Mouse (Mus musculus) forebrain, postnatal 0 days (tissue): Measurements from ENCODE around the gene Bdh1. TPM values are rescaled to one million over a fixed set of nuclear protein-coding genes. Genes with fewer than 3 reads are reported as not detected.

ENCODE experiments used
- ATAC-seq: fragments of 200-750 bp; cut with Nextera tagmentation; 2 replicates; pipeline ENCODE4 v1.8.0; 2017; ENCODE audit warnings: mild to moderate bottlenecking, moderate library complexity
- DNase-seq: peaks from one replicate; pipeline ENCODE4 v3.0.0-alpha.2; 2015
- H3K27ac ChIP-seq: fragments of 300-500 bp; sonication (generic); 2 replicates; pipeline ENCODE4 v1.5.1; 2014; ENCODE audit warnings: low read depth, mild to moderate bottlenecking, antibody characterized with exemption, low read length, moderate library complexity, mixed read lengths
- H3K27me3 ChIP-seq: fragments of 300-500 bp; sonication (generic); 2 replicates; pipeline ENCODE4 v1.6.1; 2014; ENCODE audit warnings: mild to moderate bottlenecking, low read length, mixed read lengths; ENCODE audit not compliant: insufficient read depth
- H3K36me3 ChIP-seq: fragments of 300-500 bp; sonication (generic); 2 replicates; pipeline ENCODE4 v1.6.1; 2014; ENCODE audit warnings: mild to moderate bottlenecking, moderate library complexity; ENCODE audit not compliant: insufficient read depth
- H3K4me1 ChIP-seq: fragments of 300-500 bp; sonication (generic); 2 replicates; pipeline ENCODE4 v1.6.1; 2014; ENCODE audit warnings: antibody characterized with exemption; ENCODE audit not compliant: insufficient read depth
- H3K4me2 ChIP-seq: fragments of 300-500 bp; sonication (generic); 2 replicates; pipeline ENCODE4 v1.6.1; 2014; ENCODE audit warnings: low read depth, mild to moderate bottlenecking, moderate library complexity
- H3K4me3 ChIP-seq: fragments of 300-500 bp; sonication (generic); 2 replicates; pipeline ENCODE4 v1.5.1; 2014; ENCODE audit warnings: low read depth, low read length, mixed read lengths
- H3K9ac ChIP-seq: fragments of 300-500 bp; sonication (generic); 2 replicates; pipeline ENCODE4 v1.6.1; 2014; ENCODE audit warnings: mild to moderate bottlenecking
- H3K9me3 ChIP-seq: fragments of 300-500 bp; sonication (generic); 2 replicates; pipeline ENCODE4 v1.6.1; 2016; ENCODE audit warnings: low read length
- CTCF ChIP-seq: sonication (generic); IDR thresholded peaks from 2 replicates; pipeline ENCODE4 v1.5.1; 2016; ENCODE audit warnings: antibody characterized with exemption, control low read depth, low read depth
- WGBS: fragments of 180-500 bp; shearing (Covaris S2); extraction: QIAGEN DNeasy Blood & Tissue Kit; methylation state at CpG from one replicate; pipeline ENCODE4 v1.1.7; 2014; 5-methylcytosine and 5-hydroxymethylcytosine counted together
- polyA plus RNA-seq: library from polyadenylated mRNA; unstranded; fragments of >200 nt; fragmentation: Nextera tagmentation; extraction: Ambion mirVana; gene quantifications from 2 replicates; pipeline ENCODE4 v1.2.1, GENCODE M21; 2015
- total RNA-seq: library from RNA; depleted of rRNA; stranded (reverse); fragments of >200 nt; gene quantifications from 2 replicates; pipeline ENCODE4 v1.2.3, GENCODE M21; 2014

Bdh1 gene
- total and polyA plus RNA-seq, 2 experiments from 2014 or later, result 96.1 to 137 TPM

DNA sequence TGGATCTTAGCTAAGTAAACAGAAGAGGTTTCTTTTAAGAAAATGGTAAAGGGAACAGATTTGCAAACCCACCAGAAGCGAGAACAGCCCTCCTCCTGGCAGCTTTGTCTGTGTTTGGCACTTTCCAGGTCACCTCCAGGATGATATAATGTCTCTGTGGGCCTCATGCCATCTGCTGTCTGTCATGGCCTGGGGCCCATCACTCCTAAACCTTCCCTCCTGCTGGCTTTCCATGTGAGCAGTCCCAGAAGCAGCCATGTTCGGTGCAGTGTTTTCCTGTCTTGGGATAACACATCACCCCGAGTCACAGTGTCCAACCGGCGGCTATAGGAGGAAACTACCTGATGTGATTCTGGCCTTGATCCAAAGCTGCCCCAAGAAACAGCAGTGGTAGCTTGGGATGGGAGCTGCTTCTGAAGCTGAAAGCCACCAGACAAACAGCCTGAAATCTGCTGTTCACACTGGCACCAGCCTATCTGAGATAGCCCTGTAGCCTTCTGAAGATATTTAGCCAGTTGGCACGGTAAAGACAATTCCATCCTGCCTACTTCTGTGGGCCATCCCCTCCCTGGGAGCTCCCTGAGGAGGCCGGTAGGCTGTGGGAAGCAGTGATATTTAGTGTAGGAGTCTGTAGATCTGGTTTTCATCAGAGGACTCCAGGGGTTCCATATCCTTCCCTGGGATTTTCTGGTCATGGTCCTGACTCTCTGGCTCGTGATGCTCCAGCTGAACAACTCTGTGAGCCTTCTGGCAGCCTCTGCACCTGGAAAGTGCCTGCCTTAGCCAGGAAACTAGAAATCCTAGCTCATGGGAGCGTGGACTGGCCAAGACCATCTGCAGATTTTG is 53.3 kb downstream of the Bdh1 start:
- no peak for TF ChIP-seq CTCF
- peak; percentile 57 for DNase-seq
- Histone ChIP-seq H3K4me1 (peaks cover 9% of the 10 kb centered on the region; the same call in 1 of the 2 replicates), H3K27me3 (no peaks in the 10 kb centered on the region), H3K4me2 (no peak overlapping the region), H3K9me3 (no peaks in the 10 kb centered on the region), H3K27ac (peak overlapping the region; percentile 31), H3K9ac (0 out of 2 replicates have a peak overlapping the region, but pooled peaks have one; percentile 3), H3K36me3 (no peaks in the 10 kb centered on the region), H3K4me3 (no peak overlapping the region)
- WGBS, result 49% methylated on average over 9 of the region's 9 CpGs
- ATAC-seq, result peak; percentile 71

GRCm38 (mm10) chr16:31476872-31477603 is 55.0 kb downstream of the Bdh1 start:
- no peaks in the 10 kb centered on the region for H3K9me3 ChIP-seq
- whole genome bisulfite sequencing, result 66% methylated on average over 7 of the region's 7 CpGs
- peaks cover 9% of the 10 kb centered on the region; the same call in 1 of the 2 replicates for H3K4me1 ChIP-seq
- TF ChIP-seq CTCF, result no peak
- H3K27me3 ChIP-seq, result no peaks in the 10 kb centered on the region
- no peak overlapping the region for H3K27ac ChIP-seq
- no peak for DNase-seq
- H3K36me3 ChIP-seq, result no peaks in the 10 kb centered on the region
- no peak overlapping the region for H3K4me2 ChIP-seq
- no peak overlapping the region for H3K4me3 ChIP-seq
- ATAC-seq, result no peak
- no peak overlapping the region for H3K9ac ChIP-seq

DNA sequence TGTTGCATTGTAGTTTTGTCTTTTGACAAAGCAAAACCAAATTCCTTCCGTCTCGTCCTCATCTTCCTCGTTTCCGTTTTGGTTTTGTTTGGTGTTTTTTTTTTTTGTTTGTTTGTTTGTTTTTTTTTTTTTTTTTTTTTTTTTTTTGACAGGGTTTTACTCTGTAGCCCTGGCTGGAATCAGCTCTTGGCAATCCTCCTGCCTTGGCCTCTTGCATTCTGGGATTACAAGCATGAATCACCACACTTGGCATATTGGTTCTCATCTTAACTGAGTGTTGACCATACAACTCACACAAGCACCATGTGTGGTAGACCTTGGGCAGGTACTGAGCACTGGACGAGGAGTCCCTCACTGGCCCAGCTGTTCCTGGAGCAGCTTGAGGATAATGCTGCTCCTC is 63.3 kb downstream of the Bdh1 start:
- ATAC-seq (no peak), DNase-seq (no peak)
- no peak for TF ChIP-seq CTCF
- peaks cover 7% of the 10 kb centered on the region; the same call in 1 of the 2 replicates for H3K4me1 ChIP-seq
- H3K4me3 ChIP-seq, result no peak overlapping the region
- H3K36me3 ChIP-seq, result no peaks in the 10 kb centered on the region
- H3K27ac ChIP-seq, result no peak overlapping the region
- H3K27me3 ChIP-seq, result no peaks in the 10 kb centered on the region; the same call in 1 of the 2 replicates
- no peaks in the 10 kb centered on the region for H3K9me3 ChIP-seq
- no peak overlapping the region for H3K4me2 ChIP-seq
- 95% methylated on average over 5 of the region's 5 CpGs for WGBS
- H3K9ac ChIP-seq, result no peak overlapping the region

DNA sequence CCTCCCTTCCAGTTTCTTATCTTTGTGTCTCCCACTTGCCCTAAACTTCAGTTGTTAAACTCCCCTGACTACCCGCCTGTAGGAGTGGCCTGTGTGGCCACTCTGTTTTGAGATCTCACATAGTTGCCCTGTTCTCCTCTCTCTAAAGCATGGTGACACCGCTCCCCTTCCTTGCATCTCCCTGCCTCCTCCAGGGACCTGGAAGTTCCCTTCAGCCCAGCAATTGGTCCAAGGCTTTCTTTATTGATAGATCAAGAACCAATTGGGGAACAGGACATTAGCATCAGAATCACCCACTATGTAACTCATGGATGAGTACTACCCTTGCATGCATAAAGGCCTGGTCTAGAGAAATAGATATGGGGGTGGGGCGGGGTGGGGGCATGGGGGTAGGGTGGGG is 65.2 kb downstream of the Bdh1 start:
- Histone ChIP-seq H3K4me1 (peaks cover 7% of the 10 kb centered on the region; the same call in 1 of the 2 replicates), H3K4me2 (no peak overlapping the region), H3K36me3 (no peaks in the 10 kb centered on the region), H3K27ac (no peak overlapping the region), H3K9me3 (no peaks in the 10 kb centered on the region), H3K9ac (no peak overlapping the region), H3K27me3 (no peaks in the 10 kb centered on the region; the same call in 1 of the 2 replicates), H3K4me3 (no peak overlapping the region)
- DNase-seq, result no peak
- ATAC-seq, result no peak
- 89% methylated on average over 3 of the region's 3 CpGs for WGBS
- TF ChIP-seq CTCF, result no peak

DNA sequence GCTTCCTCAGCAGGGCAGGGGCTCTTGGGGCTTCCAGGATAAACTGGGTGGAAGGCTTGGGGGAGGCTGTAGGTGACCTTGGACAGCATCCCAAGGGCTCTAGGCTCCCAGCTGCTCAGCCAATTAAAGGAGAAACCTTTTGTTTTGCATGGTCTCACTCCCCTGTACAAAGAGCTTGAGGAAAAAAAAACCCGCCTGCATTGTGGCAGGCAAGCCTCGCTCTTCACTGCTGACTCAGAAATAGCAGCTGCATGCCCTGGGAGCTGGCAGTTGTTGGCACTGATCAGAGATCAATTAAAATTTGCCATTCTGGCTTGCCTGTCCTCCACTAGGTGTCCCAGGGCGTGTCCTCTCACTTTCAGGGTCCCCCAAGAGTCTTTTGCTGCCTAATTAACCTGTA is 67.0 kb downstream of the Bdh1 start:
- peak; percentile 71 for ATAC-seq

GRCm38 (mm10) chr16:31490967-31491366 is 68.9 kb downstream of the Bdh1 start:
- WGBS, result 68% methylated on average over 7 of the region's 7 CpGs

More for the DNA sequence above, 67.0 kb downstream of the Bdh1 start:
- peak; percentile 53 for DNase-seq
- Histone ChIP-seq H3K9me3 (no peaks in the 10 kb centered on the region), H3K27ac (no peak overlapping the region), H3K4me2 (no peak overlapping the region), H3K9ac (no peak overlapping the region), H3K4me1 (peaks cover 13% of the 10 kb centered on the region; the same call in 1 of the 2 replicates), H3K4me3 (no peak overlapping the region), H3K36me3 (no peaks in the 10 kb centered on the region), H3K27me3 (no peaks in the 10 kb centered on the region; the same call in 1 of the 2 replicates)
- 18% methylated on average over 3 of the region's 3 CpGs for WGBS
- no peak for TF ChIP-seq CTCF

More at GRCm38 (mm10) chr16:31490967-31491366, 68.9 kb downstream of the Bdh1 start:
- no peaks in the 10 kb centered on the region for H3K36me3 ChIP-seq
- ATAC-seq (no peak), DNase-seq (no peak)
- peaks cover 13% of the 10 kb centered on the region; the same call in 1 of the 2 replicates for H3K4me1 ChIP-seq
- no peak overlapping the region for H3K4me2 ChIP-seq
- no peaks in the 10 kb centered on the region; the same call in 1 of the 2 replicates for H3K27me3 ChIP-seq
- no peak overlapping the region for H3K9ac ChIP-seq
- no peak overlapping the region for H3K27ac ChIP-seq
- no peaks in the 10 kb centered on the region for H3K9me3 ChIP-seq
- no peak overlapping the region for H3K4me3 ChIP-seq
- TF ChIP-seq CTCF, result no peak
